Mouse (Mus musculus): ENCODE results near the gene Cracr2a. TPM values are rescaled to one million over a fixed set of nuclear protein-coding genes. Genes with fewer than 3 reads are reported as not detected.

Gene Cracr2a
- polyA plus RNA-seq (2015; fragmentation: Nextera tagmentation; extraction: Ambion mirVana) = 1.1 and 2.4 TPM in 2 replicates

DNA sequence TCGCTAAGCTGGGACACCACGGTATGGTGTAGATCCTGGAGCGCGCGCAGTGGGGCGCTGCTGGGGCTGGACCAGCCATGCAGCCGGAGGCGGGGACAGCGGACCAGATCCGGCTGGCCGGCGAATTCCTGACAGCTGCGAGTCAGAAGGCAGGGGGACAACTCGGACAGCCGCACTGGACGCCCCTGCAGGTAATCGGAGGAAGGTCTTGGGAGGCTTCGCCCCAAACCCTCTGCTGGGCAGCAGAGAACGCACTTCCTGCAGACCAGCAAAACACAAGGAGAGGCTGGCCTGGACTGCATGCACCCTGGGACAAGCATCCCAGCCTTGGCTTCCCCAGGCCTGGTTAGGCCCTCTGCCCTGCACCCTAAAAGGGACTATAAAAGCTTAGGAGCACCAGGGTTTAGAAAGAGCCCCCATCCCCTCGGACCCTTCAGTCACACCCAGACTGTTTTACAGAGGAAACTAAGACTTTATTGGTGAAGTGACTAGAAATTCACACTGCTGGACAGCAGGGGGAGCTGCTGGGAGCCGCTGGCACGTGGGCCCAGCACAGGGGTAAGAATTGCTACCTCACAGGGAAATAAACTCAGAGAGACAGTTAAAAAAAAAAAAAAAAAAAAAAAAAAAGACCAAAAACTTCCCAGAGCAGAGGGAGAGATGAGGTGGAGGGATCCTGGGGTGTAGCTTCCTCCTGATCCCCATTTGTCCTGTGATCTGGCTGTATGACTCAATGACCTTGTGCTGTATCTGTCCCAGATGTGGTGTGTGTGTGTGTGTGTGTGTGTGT is at the start of gene Cracr2a:
Cracr2a (plus strand) TSS at position 108 of the 790 bp plus-strand sequence.

Other genes with a start within 250 kb of the Cracr2a start
- gene Parp11, start 114.5 kb upstream of the Cracr2a start, polyA plus RNA-seq (2015; fragmentation: Nextera tagmentation; extraction: Ambion mirVana) = 11.0 and 14.9 TPM in 2 replicates
- 0.08 and 0.13 TPM in 2 replicates for gene Prmt8, start 208.1 kb downstream of the Cracr2a start, polyA plus RNA-seq (2015; fragmentation: Nextera tagmentation; extraction: Ambion mirVana)

All from adrenal gland, postnatal 0 days (tissue).